Mouse (Mus musculus) heart, embryonic 13.5 days (tissue): ENCODE data around the gene Adap1. TPM values are rescaled to one million over a fixed set of nuclear protein-coding genes. Genes with fewer than 3 reads are reported as not detected.

Experiments used
- ATAC-seq: fragments of 200-750 bp; cut with Nextera tagmentation; 2 replicates; pipeline ENCODE4 v1.8.0; 2017; ENCODE audit warnings: moderate TSS enrichment; ENCODE audit not compliant: insufficient number of reproducible peaks, low FRiP score, low TSS enrichment; ENCODE audit errors: extremely low read depth
- H3K27ac ChIP-seq: fragments of 300-500 bp; sonication (generic); replicated peaks from 2 replicates; pipeline ENCODE4 v1.5.1; 2015; ENCODE audit warnings: moderate library complexity, mild to moderate bottlenecking, inconsistent platforms
- H3K27me3 ChIP-seq: fragments of 300-500 bp; sonication (generic); replicated peaks from 2 replicates; pipeline ENCODE4 v1.6.1; 2015; ENCODE audit warnings: mild to moderate bottlenecking, inconsistent platforms
- H3K36me3 ChIP-seq: fragments of 300-500 bp; sonication (generic); 2 replicates; pipeline ENCODE4 v1.6.1; 2015; ENCODE audit warnings: mild to moderate bottlenecking, inconsistent platforms
- H3K4me1 ChIP-seq: fragments of 300-500 bp; sonication (generic); 2 replicates; pipeline ENCODE4 v1.6.1; 2015; ENCODE audit warnings: inconsistent platforms
- H3K4me2 ChIP-seq: fragments of 300-500 bp; sonication (generic); 2 replicates; pipeline ENCODE4 v1.6.1; 2015; ENCODE audit warnings: inconsistent platforms, mild to moderate bottlenecking, moderate library complexity
- H3K4me3 ChIP-seq: fragments of 300-500 bp; sonication (generic); 2 replicates; pipeline ENCODE4 v1.5.1; 2015; ENCODE audit warnings: moderate library complexity, mild to moderate bottlenecking, inconsistent platforms
- H3K9ac ChIP-seq: fragments of 300-500 bp; sonication (generic); 2 replicates; pipeline ENCODE4 v1.6.1; 2015; ENCODE audit warnings: inconsistent platforms, mild to moderate bottlenecking, moderate library complexity
- H3K9me3 ChIP-seq: fragments of 300-500 bp; sonication (generic); 2 replicates; pipeline ENCODE4 v1.6.1; 2016; ENCODE audit warnings: inconsistent platforms
- WGBS: fragments of 180-500 bp; shearing (Covaris S2); methylation state at CpG from one replicate; pipeline ENCODE4 v1.1.7; 2015; ENCODE audit warnings: mixed read lengths; 5-methylcytosine and 5-hydroxymethylcytosine counted together
- polyA plus RNA-seq: library from polyadenylated mRNA; unstranded; fragments of >200 nt; fragmentation: Nextera tagmentation; extraction: Ambion mirVana; gene quantifications from 2 replicates; pipeline ENCODE4 v1.2.1, GENCODE M21; 2015

The Adap1 gene
- polyA plus RNA-seq, 1 experiment from 2014 or later = 0.70 TPM

DNA sequence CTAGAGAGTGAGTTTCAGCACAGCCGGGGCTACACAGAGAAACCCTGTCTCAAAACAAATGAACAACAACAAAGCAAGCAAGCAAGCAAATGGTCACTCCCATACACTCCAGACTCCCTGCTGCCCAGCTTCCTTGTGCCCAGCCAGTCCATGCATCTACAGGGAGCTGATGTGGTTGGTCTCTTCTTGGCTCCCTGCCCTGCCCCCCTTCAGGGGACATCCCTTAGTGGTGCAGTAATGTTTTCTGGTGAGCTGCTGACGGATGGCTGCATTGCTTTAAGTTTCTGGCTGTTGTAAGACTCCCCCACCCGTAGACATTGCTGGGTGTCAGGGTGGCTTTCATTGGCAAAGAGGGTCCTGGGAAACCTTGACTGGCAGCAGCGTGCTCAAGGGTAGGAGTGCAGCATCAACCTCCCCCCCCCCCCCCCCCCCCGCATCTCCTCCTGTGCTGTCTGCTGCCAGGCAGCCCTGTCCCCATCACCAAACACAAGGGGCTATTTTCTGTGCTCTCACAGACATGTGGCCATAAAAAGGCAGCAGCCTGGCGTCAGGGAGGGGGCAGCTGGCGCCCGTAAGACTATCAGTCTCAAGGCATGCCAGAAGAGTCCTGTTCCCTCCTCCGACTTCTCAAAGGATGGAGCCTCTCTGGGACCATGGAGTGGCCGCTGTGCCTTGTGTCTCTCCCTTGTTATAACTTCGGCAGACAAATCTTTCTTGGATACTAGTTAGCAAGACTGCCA is 43.9 kb downstream of the Adap1 start:
- no peak overlapping the region for H3K9ac ChIP-seq
- WGBS = 36% methylated on average over 10 of the region's 11 CpGs
- H3K4me3 ChIP-seq = no peak overlapping the region
- peak overlapping the region; percentile 10; the same call in 1 of the 2 replicates for H3K4me2 ChIP-seq
- H3K27ac ChIP-seq = peak overlapping the region; percentile 55
- H3K9me3 ChIP-seq = no peaks in the 10 kb centered on the region
- no peak for ATAC-seq
- H3K36me3 ChIP-seq = no peaks in the 10 kb centered on the region
- H3K4me1 ChIP-seq = peaks cover 39% of the 10 kb centered on the region
- peaks cover 12% of the 10 kb centered on the region for H3K27me3 ChIP-seq

DNA sequence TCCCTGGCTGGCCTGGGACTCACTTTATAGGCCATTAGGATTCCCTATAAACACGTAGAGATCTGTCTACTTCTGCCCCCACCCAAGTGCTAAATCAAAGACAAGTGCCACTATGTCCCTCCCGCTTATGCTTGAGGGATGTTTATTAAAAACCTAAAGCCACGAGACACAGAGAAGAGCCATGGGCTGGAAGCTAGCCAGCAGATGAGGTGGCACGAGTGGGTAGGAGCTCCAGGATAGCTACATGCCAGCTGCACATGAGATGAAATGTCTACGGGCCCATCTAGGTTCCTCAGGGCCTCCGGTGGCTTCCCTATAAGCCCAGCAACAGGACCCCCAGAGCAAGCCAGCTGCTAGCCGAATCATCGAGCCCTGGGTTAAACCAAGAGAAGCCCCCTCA is 48.1 kb downstream of the Adap1 start:
- 72% methylated on average over 8 of the region's 8 CpGs for WGBS
- no peak for ATAC-seq
- H3K9me3 ChIP-seq = no peaks in the 10 kb centered on the region

DNA sequence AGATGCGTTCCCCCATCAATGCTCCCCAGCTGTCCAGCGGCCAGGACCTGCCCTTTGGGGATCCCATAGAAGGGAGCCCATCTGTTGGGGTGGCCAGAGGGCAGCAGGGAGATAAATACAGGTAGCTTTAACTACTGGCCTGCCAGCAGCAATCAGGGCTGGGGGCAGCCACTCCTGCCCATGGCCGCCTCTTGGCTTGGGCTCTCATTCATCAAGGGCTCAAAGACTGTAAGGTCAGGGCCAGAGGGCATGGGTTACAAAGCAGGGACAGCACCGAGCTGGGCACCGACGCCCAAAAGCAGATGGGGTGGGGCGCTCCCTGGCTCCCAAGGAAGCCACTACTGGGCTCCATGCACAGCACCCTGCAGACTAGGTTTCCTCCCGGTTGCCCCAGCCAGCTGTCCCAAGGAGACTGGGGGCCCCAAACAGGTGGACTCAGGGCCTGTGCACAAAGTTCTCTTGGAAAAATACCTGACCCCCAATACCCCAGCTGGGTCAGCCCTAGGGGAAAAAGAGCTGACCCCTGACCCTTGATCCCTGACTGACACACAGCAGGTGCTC is 53.3 kb downstream of the Adap1 start:
- peaks cover 25% of the 10 kb centered on the region for H3K36me3 ChIP-seq
- H3K27ac ChIP-seq = no peak overlapping the region
- 66% methylated on average over 8 of the region's 8 CpGs for WGBS
- H3K4me3 ChIP-seq = no peak overlapping the region
- H3K4me1 ChIP-seq = peaks cover 30% of the 10 kb centered on the region
- no peaks in the 10 kb centered on the region for H3K9me3 ChIP-seq
- no peak overlapping the region for H3K9ac ChIP-seq
- no peak for ATAC-seq
- H3K4me2 ChIP-seq = no peak overlapping the region
- H3K27me3 ChIP-seq = no peaks in the 10 kb centered on the region

More for the DNA sequence above, 48.1 kb downstream of the Adap1 start:
- Histone ChIP-seq H3K4me3 (no peak overlapping the region), H3K36me3 (no peaks in the 10 kb centered on the region), H3K27ac (no peak overlapping the region), H3K4me1 (peaks cover 31% of the 10 kb centered on the region), H3K4me2 (no peak overlapping the region), H3K27me3 (peaks cover 12% of the 10 kb centered on the region), H3K9ac (no peak overlapping the region)

DNA sequence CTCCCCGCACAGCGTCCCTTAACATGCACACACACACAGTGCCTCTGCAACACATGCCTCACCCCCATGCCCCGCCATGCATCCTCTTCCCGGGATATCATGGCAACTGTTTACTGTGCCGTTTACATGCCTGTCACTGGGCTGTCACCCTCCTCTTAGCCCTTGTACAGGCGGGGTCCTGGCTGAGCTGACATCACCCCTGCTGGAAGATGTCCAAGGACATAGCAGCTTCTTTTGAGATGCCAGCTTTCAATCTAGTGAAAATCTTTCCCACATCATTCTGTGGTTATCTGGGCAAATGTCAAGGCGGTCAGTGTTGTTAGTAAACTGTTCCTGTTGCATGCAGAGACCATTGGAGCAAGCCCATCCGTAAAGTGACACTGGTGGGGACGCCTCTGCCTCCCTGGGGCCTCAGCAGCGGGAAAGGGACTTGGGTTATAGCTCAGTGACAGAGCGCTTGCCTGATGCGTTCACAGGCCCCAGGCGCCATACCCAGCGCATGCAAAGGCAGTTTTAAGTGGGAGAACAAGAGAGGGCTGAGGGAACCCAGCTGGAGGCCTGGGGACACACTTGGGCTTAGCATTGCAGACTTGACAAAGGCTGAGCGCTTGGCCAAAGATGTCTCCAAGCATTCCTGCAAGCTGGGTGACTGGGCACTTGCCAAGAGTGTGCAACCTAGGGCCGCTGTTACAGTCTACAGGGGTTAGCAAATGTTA is 54.5 kb downstream of the Adap1 start:
- no peak overlapping the region for H3K4me2 ChIP-seq
- WGBS = 56% methylated on average over 16 of the region's 16 CpGs
- H3K9me3 ChIP-seq = no peaks in the 10 kb centered on the region
- H3K27ac ChIP-seq = peak overlapping the region; percentile 70
- H3K4me1 ChIP-seq = peaks cover 30% of the 10 kb centered on the region
- H3K27me3 ChIP-seq = no peaks in the 10 kb centered on the region
- H3K9ac ChIP-seq = 0 out of 2 replicates have a peak overlapping the region, but pooled peaks have one; percentile 2
- peaks cover 36% of the 10 kb centered on the region for H3K36me3 ChIP-seq
- H3K4me3 ChIP-seq = no peak overlapping the region
- ATAC-seq = no peak

DNA sequence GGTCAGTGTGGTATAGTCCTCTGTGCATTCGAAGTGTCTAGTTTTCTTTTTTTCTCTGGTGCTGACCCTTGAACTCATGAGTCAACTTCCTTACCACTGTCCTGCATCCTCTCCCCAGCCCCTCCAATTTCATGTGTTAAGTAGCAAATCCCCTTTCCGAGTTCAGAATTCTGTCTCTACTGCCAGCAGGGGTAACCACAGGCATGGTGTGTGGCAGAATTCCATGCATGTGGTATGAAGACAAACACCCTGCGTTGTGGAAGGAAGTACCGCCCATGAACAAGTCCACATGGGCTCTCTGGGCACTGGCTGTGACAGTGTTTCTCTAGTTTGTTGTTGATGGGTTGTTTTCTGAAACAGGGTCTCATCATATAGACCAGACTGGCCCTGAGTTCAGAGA is 57.8 kb downstream of the Adap1 start:
- no peak overlapping the region for H3K9ac ChIP-seq
- no peak overlapping the region for H3K4me2 ChIP-seq
- H3K4me1 ChIP-seq = peaks cover 20% of the 10 kb centered on the region
- H3K9me3 ChIP-seq = no peaks in the 10 kb centered on the region
- peaks cover 69% of the 10 kb centered on the region for H3K36me3 ChIP-seq
- H3K27me3 ChIP-seq = no peaks in the 10 kb centered on the region
- no peak for ATAC-seq
- no peak overlapping the region for H3K4me3 ChIP-seq
- 81% methylated on average over 4 of the region's 4 CpGs for WGBS
- no peak overlapping the region for H3K27ac ChIP-seq

DNA sequence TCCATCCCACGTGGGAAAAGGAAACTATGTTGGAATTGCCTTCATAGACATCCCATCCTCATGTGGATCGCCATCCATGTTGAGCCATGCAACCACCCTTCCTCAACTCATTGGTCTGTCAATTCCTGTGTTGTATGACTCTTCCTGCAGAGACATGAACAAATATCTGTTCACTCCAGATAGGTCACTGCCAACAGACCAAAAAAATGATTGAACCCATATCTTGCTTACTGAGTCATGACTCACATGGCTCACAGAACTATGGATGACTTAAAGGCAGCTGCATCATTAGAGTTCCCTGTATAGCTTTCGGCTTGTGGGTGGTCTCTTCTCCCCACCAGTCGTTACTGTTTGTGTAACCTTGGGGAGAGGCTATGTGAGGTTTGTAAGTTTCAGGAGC is 64.0 kb downstream of the Adap1 start:
- H3K4me1 ChIP-seq = peaks cover 47% of the 10 kb centered on the region
- H3K36me3 ChIP-seq = peaks cover 67% of the 10 kb centered on the region
- H3K9me3 ChIP-seq = no peaks in the 10 kb centered on the region
- no peak overlapping the region for H3K27ac ChIP-seq
- no peak overlapping the region for H3K9ac ChIP-seq
- 88% methylated on average over 4 of the region's 4 CpGs for WGBS
- no peak overlapping the region for H3K4me3 ChIP-seq
- no peaks in the 10 kb centered on the region for H3K27me3 ChIP-seq
- H3K4me2 ChIP-seq = no peak overlapping the region
- ATAC-seq = no peak

DNA sequence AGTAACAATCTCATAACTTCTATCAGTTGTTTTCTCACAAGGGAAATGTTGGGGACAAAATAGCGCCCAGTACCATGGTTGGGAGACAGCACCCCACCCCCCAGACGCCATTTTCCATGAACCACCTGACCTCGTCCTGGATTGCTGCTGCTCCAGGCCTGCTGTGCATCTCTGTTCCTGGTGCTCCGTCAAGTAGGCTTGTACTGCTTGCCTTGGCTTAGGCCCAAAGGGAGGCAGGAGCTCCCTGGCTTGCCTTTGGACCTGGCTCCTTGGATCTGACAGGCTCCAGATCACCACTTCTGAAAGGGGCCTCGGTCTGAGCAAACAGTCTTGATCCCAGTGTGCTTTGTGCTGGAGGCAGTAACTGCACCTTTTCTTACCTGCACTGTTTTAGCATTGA is 65.6 kb downstream of the Adap1 start:
- Histone ChIP-seq H3K36me3 (peaks cover 56% of the 10 kb centered on the region), H3K27ac (peak overlapping the region; percentile 86), H3K9ac (0 out of 2 replicates have a peak overlapping the region, but pooled peaks have one; percentile 8), H3K27me3 (no peaks in the 10 kb centered on the region), H3K9me3 (no peaks in the 10 kb centered on the region), H3K4me3 (no peak overlapping the region), H3K4me1 (peaks cover 62% of the 10 kb centered on the region), H3K4me2 (no peak overlapping the region)
- 49% methylated on average over 5 of the region's 5 CpGs for WGBS
- ATAC-seq = no peak

- peak overlapping the region; percentile 86 for H3K27ac ChIP-seq
- no peaks in the 10 kb centered on the region for H3K9me3 ChIP-seq
These were observed 66.9 kb downstream of the Adap1 start for GRCm38 (mm10) chr5:139258371-139259035.

DNA sequence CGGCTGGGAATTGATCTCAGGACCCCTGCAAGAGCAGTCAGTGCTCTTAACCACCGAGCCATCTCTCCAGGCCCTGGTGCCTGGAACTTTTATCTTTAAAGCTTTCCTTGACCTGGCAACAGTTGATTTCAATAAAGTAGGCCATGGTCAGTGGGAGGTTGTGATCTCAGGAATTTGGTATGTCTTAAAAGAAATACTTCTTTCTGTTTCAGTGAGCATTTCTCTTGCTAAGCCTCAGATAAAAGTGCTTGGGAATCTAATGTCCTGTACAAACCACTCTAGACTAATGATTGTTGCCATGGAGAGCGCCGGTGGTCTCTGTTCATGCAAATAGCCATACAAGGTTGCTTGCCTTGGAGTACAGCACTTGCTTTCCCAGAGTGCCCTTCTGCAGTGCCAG is 67.6 kb downstream of the Adap1 start:
- Histone ChIP-seq H3K27me3 (no peaks in the 10 kb centered on the region), H3K9ac (no peak overlapping the region), H3K9me3 (no peaks in the 10 kb centered on the region), H3K4me3 (no peak overlapping the region), H3K4me1 (peaks cover 81% of the 10 kb centered on the region), H3K27ac (peak overlapping the region; percentile 86), H3K36me3 (peaks cover 38% of the 10 kb centered on the region), H3K4me2 (peak overlapping the region; percentile 25)
- WGBS = 38% methylated on average over 4 of the region's 4 CpGs
- no peak for ATAC-seq

More at GRCm38 (mm10) chr5:139258371-139259035, 66.9 kb downstream of the Adap1 start:
- 78% methylated on average over 8 of the region's 8 CpGs for WGBS
- ATAC-seq = no peak
- H3K4me1 ChIP-seq = peaks cover 76% of the 10 kb centered on the region
- peaks cover 45% of the 10 kb centered on the region for H3K36me3 ChIP-seq
- no peaks in the 10 kb centered on the region for H3K27me3 ChIP-seq
- no peak overlapping the region for H3K4me3 ChIP-seq
- H3K9ac ChIP-seq = peak overlapping the region; percentile 21; the same call in 1 of the 2 replicates
- H3K4me2 ChIP-seq = peak overlapping the region; percentile 25

GRCm38 (mm10) chr5:139257265-139257664 is 68.2 kb downstream of the Adap1 start:
- Histone ChIP-seq H3K9me3 (no peaks in the 10 kb centered on the region), H3K4me1 (peaks cover 81% of the 10 kb centered on the region), H3K4me2 (peak overlapping the region; percentile 23; the same call in 1 of the 2 replicates), H3K9ac (peak overlapping the region; percentile 69), H3K27me3 (no peaks in the 10 kb centered on the region), H3K36me3 (peaks cover 33% of the 10 kb centered on the region), H3K4me3 (no peak overlapping the region), H3K27ac (peak overlapping the region; percentile 86)
- WGBS = 71% methylated on average over 1 of the region's 1 CpGs
- no peak for ATAC-seq

DNA sequence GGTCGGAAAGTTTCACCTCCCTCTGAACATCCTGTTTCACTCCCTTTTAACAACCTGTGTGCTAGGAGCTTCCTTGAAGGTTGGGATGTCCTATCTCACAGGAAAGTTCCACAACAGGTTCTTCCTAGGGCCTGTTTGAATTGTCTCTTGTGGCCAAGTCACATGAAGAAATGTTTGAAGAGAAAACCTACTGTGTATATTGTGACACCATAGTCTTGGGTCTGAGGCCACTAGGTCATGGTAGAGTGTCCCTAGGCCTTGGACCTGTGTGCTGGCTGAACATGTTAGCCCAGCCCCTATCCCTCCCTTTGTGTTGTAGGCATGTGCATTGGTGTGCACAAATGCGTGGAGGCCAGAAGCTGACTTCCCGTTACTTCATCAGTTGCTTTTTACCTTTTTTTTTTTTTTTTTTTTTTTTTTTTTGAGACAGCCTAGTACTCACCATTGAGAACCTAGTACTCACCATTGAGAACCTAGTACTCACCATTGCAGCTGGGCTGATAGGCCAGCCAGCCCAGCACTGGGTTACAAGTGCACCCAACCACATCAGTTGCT is 69.1 kb downstream of the Adap1 start:
- no peaks in the 10 kb centered on the region for H3K27me3 ChIP-seq
- H3K27ac ChIP-seq = peak overlapping the region; percentile 86
- ATAC-seq = no peak
- no peak overlapping the region for H3K4me3 ChIP-seq
- H3K4me1 ChIP-seq = peaks cover 86% of the 10 kb centered on the region
- H3K36me3 ChIP-seq = peaks cover 23% of the 10 kb centered on the region
- 79% methylated on average over 3 of the region's 3 CpGs for WGBS
- no peak overlapping the region for H3K4me2 ChIP-seq
- H3K9me3 ChIP-seq = no peaks in the 10 kb centered on the region
- peak overlapping the region; percentile 95; the same call in 1 of the 2 replicates for H3K9ac ChIP-seq
